Mouse (Mus musculus): Measurements from ENCODE around the gene Gm20683.
A peak's percentile ranks its signal among the peaks of the same experiment; 100 is the strongest.
"Not testable (repeated sequence)": the region's sequence is repeated elsewhere in the genome, so short reads cannot be mapped to it uniquely, and the experiment has no call there.

The Gm20683 gene

DNA sequence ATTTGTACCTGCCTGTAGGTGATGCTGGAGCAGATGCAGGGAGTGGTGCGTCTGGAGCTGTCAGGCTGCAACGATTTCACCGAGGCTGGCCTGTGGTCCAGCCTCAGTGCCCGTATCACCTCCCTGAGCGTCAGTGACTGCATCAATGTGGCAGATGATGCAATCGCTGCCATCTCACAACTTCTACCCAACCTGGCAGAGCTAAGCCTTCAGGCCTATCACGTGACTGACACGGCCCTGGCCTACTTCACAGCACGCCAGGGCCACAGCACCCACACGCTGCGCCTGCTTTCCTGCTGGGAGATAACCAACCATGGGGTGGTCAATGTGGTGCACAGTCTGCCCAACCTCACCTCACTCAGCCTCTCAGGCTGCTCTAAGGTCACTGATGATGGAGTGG lies 23.9 kb downstream of the Gm20683 start:
- no peaks in the 10 kb centered on the region for H3K36me3 ChIP-seq (ENCODE audit: control insufficient read depth, insufficient read depth, low read length, poor library complexity, severe bottlenecking)
- no peak for DNase-seq (ENCODE audit: low read depth, low spot score)
- H3K27me3 ChIP-seq (ENCODE audit: control insufficient read depth, insufficient read depth, low read length, poor library complexity, severe bottlenecking) = no peaks in the 10 kb centered on the region; the same call in 1 of the 2 replicates

DNA sequence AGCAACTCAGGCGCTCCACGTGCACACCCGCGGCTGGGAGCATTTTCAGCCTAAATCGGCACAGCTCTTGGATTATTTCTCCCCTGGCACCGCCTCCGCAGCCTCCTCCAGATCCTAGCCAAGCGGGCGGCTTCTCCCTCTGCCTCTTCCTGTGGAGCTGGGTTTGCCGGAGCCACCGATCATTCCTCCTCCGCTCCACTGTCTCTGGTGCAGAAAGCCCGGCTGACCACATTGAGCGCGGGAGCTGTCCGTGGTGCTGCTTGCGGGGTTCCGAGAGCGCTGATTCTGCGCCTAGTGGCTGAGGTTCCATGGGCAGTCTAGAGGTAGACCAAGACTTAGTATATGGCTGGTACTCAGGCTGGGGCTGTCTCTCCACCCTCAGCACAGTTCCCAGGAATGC lies 28.1 kb downstream of the Gm20683 start:
- Histone ChIP-seq H3K27me3 (ENCODE audit: control insufficient read depth, insufficient read depth, low read length, poor library complexity, severe bottlenecking) (no peaks in the 10 kb centered on the region; the same call in 1 of the 2 replicates), H3K36me3 (ENCODE audit: control insufficient read depth, insufficient read depth, low read length, poor library complexity, severe bottlenecking) (no peaks in the 10 kb centered on the region)
- DNase-seq (ENCODE audit: low read depth, low spot score) = peak; percentile 85

DNA sequence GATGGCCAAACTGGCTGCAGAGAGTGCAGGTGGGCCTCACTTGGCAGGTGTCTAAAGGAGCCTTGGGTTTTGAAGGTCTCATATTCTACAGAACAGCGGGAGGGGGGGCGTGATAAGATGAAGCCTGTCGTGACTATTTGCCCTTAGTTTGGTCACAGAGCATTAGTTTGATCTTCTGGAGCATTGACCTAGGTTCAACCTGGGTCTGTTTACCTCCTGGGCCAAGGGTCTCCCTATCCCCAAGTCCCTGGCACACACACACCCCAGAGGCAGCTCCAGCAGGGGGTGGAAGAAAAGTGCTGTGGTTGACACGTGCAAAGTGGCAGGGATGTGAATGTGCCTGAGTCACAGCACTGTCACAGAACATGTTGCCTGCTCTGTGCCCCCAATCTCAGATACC lies 30.7 kb downstream of the Gm20683 start:
- no peak for DNase-seq (ENCODE audit: low read depth, low spot score)
- H3K27me3 ChIP-seq (ENCODE audit: control insufficient read depth, insufficient read depth, low read length, poor library complexity, severe bottlenecking) = no peaks in the 10 kb centered on the region; the same call in 1 of the 2 replicates
- no peaks in the 10 kb centered on the region for H3K36me3 ChIP-seq (ENCODE audit: control insufficient read depth, insufficient read depth, low read length, poor library complexity, severe bottlenecking)

DNA sequence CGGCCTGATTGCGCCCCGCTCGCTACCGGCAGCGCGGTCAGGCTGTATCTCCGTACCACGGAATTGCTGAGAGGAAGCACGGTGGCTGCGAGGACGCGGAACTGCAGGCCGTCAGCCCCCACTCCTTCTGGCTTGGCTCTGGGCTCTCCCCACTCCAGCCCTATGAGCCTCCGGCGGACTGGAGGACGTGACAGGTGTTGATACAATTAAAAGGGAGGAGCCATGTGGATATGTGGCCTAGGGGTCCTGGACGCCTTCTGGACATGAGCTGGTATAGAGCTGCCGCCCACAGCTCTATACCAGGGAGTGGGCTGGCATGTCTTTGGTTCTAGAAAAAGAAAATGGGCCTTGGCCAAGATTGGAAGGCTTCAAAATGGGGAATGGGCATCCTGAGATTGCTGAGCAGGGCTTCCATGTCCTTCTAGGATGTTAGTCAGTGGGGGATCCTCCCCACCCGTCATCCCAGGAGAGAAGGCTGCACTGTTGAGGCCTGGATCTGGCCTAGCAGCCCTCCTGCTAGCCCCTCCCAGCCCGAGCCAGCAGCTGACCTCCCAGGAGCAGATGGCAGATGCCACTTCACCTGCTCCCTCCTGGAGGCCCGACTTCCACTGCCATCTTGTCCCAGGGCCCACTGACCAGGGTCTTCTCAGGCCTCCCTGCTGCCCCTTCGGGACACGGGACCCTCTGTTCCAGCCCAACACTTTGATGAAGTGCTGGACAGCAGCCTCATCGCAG lies 31.8 kb downstream of the Gm20683 start:
- no peaks in the 10 kb centered on the region for H3K36me3 ChIP-seq (ENCODE audit: control insufficient read depth, insufficient read depth, low read length, poor library complexity, severe bottlenecking)
- H3K27me3 ChIP-seq (ENCODE audit: control insufficient read depth, insufficient read depth, low read length, poor library complexity, severe bottlenecking) = no peaks in the 10 kb centered on the region; the same call in 1 of the 2 replicates
- DNase-seq (ENCODE audit: low read depth, low spot score) = no peak

DNA sequence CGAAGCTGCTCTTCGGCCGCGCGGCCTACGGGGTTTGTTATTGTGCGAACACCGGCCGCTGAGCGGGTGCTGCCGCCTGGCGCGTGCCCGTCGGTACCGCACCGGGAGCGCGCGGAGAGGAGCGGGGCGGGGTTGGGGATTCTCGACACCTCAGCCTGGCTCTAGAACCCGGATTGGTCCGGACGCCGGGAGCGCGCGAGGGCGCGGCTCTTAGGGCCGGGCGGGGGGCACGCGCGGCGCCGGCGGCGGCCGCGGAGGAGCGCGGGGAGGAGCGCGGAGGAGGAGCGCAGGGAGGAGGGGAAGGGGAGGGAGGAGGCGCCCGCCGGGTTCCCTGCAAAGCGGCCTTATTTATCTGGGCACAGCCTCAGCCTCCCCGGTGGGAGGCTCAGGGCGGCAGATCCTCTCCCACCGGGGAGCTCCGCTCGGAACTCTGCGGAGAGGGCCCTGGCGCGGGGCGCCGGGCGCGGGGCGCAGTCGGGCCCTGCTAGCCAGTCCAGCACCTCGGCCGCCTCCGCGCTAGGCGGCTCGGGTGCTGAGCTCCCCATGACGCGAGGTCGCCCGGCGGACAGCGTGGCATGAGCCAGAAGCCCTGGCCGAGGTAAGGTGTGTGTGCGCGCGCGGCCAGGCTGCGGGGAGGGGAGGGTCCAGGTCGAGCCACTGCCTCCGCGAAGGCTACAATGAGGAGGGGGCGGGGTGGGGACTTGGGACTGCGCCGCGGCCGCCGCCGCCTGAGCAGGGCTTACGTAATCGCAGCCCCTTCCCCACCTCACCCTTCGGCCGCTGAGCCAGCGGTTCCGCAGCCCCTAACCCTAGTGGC lies 32.6 kb downstream of the Gm20683 start, which contains the start of gene Fbxl16:
Gene Fbxl16 (plus strand): TSS at position 297 of the 817 bp plus-strand sequence.
- DNase-seq (ENCODE audit: low read depth, low spot score) = peak; percentile 28
- Histone ChIP-seq H3K27me3 (ENCODE audit: control insufficient read depth, insufficient read depth, low read length, poor library complexity, severe bottlenecking) (no peaks in the 10 kb centered on the region; the same call in 1 of the 2 replicates), H3K36me3 (ENCODE audit: control insufficient read depth, insufficient read depth, low read length, poor library complexity, severe bottlenecking) (no peaks in the 10 kb centered on the region)

DNA sequence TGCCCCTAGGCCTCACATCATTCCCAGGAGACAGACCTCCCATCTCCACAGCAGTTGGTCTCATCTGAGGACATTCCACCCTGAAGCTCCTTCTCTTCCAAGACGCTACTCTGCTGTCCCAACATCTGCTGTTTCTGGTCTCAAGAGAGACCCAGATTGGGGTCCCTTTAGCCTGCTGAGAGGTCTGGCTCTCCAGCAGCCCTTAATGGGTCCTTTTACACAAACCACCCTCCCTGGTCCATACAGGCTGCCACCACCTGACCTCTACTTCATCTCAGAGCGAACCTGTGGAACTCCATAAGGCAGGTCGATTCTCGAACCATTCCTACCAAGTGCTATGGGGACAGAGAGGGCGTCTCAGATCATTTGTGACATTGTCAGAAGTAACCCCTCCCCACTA lies 33.5 kb downstream of the Gm20683 start:
- no peak for DNase-seq (ENCODE audit: low read depth, low spot score)
- Histone ChIP-seq H3K27me3 (ENCODE audit: control insufficient read depth, insufficient read depth, low read length, poor library complexity, severe bottlenecking) (no peaks in the 10 kb centered on the region; the same call in 1 of the 2 replicates), H3K36me3 (ENCODE audit: control insufficient read depth, insufficient read depth, low read length, poor library complexity, severe bottlenecking) (no peaks in the 10 kb centered on the region)

DNA sequence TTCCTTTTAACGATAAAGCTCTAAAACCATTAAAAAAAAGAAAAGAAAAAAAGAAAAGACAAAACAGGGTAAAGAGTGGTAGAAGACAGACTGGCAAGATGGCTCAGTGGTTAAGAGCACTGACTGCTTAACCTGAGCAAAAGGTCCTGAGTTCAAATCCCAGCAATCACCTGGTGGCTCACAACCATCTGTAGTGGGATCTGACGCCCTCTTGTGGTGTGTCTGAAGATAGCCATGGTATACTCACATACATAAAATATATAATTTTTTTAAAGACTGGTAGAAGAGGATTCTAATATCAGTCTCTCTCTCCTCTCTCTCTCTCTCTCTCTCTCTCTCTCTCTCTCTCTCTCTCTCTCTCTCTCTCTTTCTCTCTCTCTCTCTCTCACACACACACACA lies 34.1 kb downstream of the Gm20683 start:
- H3K36me3 ChIP-seq (ENCODE audit: control insufficient read depth, insufficient read depth, low read length, poor library complexity, severe bottlenecking); DNase-seq (ENCODE audit: low read depth, low spot score); H3K27me3 ChIP-seq (ENCODE audit: control insufficient read depth, insufficient read depth, low read length, poor library complexity, severe bottlenecking): not testable (repeated sequence)

DNA sequence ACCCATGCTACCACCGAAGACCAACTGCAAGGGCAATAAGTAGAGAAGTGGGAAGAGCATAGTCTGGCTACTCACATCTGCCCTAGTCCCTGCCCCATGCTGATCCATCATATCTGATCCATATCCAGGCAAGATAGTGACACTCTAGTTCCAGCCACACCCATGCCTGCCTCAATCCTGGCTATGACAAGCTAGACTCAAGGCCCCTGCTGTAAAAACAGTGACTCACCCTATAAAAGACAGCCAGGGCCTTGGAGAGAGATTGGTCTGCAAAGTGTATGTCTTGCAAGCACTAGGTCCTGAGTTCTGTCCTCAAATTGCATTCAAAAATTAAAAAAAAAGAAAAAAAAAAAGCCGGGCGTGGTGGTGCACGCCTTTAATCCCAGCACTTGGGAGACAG lies 35.1 kb downstream of the Gm20683 start:
- Histone ChIP-seq H3K27me3 (ENCODE audit: control insufficient read depth, insufficient read depth, low read length, poor library complexity, severe bottlenecking) (no peaks in the 10 kb centered on the region; the same call in 1 of the 2 replicates), H3K36me3 (ENCODE audit: control insufficient read depth, insufficient read depth, low read length, poor library complexity, severe bottlenecking) (no peaks in the 10 kb centered on the region)
- no peak for DNase-seq (ENCODE audit: low read depth, low spot score)

DNA sequence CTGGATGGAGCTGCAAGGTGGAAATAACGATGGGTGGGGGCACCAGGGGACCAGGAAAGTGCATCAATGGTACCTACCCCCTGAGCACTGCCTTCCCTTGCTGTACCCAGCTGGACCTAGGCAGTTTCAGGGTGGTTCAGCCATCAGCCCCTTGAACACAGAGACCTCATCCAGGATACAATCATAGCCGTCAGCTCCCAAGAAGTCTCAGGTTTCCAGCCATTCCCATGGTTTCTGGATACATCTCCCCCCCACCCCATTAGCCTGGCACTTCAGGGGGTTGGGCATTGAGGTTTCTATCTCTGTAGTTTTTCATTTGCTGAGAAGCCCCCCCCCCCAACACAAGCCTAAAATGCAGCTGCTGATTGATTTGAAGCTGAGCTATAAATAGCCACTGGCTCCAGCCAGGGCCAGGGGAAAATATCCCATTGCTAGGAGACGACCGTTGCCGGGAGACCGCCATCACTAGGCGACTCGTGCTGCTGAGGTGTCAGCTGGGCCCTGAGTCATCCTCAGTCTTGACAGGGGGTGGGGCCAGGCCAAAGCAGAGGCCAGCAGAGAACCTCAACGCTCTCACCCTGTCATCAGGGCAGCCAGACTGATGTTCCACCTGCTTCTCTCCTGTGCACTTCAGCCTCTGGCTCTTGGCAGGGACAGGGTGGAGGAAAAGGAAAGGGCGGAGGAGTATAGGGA lies 38.6 kb downstream of the Gm20683 start:
- no peak for DNase-seq (ENCODE audit: low read depth, low spot score)
- H3K27me3 ChIP-seq (ENCODE audit: control insufficient read depth, insufficient read depth, low read length, poor library complexity, severe bottlenecking) = no peaks in the 10 kb centered on the region
- H3K36me3 ChIP-seq (ENCODE audit: control insufficient read depth, insufficient read depth, low read length, poor library complexity, severe bottlenecking) = no peaks in the 10 kb centered on the region

DNA sequence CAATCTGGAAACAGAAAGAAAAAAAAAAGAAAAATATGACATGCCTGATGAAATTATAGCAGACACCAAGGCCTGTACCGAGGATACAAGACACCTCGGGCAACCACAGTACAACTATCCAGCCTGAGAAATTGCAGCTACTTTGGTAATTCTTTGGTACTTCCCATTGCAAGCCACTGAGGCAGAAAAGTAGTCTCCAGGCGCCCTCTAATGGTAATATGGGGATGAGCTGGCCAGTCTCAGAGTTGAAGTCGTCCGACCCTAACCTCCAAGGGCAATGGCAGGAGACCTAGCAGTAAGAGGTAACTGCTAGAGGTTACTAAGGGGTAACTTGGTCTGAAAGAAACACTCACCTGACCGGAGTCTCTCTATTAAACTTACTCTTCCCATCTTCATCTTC lies 40.5 kb downstream of the Gm20683 start:
- peak; percentile 89 for DNase-seq (ENCODE audit: low read depth, low spot score)
- no peaks in the 10 kb centered on the region for H3K36me3 ChIP-seq (ENCODE audit: control insufficient read depth, insufficient read depth, low read length, poor library complexity, severe bottlenecking)
- H3K27me3 ChIP-seq (ENCODE audit: control insufficient read depth, insufficient read depth, low read length, poor library complexity, severe bottlenecking) = no peaks in the 10 kb centered on the region

DNA sequence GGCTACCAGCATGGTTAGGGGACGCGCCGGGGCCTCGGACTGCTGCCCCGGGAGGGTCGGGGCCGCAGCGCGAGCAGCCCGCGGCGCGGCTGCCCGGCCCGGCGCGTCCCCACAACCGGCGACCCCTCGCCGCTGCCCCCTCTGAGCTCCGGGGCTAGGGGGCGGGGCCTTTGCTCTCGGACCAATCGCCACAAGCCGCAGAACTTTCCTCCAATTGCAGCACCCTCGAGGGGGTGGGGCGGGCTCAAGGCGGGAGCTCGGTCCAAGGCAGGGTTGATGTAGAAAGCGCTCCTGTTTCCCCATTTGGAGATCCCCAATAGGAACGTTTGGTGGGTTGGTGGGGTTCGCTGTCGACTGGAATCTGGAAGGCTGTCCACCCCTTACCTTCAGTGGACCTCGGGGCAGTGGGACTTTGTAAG lies 44.6 kb downstream of the Gm20683 start, which contains the start of gene Metrn:
Gene Metrn (minus strand): TSS at position 186 of the 419 bp plus-strand sequence.
- no peaks in the 10 kb centered on the region for H3K27me3 ChIP-seq (ENCODE audit: control insufficient read depth, insufficient read depth, low read length, poor library complexity, severe bottlenecking)
- no peaks in the 10 kb centered on the region for H3K36me3 ChIP-seq (ENCODE audit: control insufficient read depth, insufficient read depth, low read length, poor library complexity, severe bottlenecking)
- peak; percentile 81 for DNase-seq (ENCODE audit: low read depth, low spot score)

DNA sequence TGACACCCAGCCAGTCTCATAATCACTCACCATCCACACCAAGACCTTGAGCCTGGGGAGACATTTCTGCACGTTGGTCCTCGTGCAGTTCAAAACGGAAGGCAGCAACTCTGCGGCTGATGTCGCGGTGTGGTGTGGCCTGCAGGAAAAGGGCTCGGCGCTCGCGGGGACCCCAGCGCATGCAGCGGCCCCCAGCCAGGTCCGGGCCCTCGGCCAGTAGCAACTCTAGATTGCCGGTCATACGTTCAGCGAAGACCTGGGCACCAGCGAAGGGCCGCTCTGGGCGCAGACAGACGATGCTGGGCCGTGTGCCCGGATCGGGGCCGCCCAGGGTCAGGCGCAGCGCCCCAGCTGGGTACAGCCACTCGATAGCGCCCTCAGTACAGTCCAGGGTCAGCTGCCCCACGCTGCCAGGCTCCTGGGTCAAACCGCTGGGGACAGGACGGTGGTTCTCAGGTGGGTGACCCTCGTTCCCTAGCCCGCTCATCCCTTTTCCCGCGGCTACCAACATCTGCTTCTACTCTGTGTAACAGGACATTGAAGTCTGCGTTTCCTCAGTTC lies 45.3 kb downstream of the Gm20683 start:
- H3K36me3 ChIP-seq (ENCODE audit: control insufficient read depth, insufficient read depth, low read length, poor library complexity, severe bottlenecking) = no peaks in the 10 kb centered on the region
- H3K27me3 ChIP-seq (ENCODE audit: control insufficient read depth, insufficient read depth, low read length, poor library complexity, severe bottlenecking) = no peaks in the 10 kb centered on the region
- no peak for DNase-seq (ENCODE audit: low read depth, low spot score)

DNA sequence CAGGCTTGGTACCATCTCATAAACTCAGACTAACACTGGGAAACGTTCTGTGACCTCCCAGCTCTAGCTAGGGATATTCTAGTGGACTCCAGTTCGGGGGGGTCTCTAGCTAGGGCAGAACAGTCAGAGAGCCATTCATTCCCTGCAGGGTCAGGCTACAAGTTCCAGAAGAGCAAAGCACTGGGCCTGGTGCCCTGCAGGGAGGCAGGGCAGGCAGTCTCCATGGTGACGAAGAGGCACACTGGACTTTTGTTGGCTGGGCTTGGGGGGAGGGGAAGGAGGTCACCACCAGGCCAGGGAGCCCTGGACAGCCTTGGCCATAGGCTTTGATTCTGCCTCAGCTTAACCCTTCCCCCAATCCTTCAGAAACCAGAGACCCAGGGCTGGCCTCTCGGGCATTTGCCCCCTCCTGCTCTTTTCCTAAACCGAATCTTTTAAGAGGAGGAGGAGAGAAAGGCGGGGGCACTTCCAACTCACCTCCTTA lies 45.9 kb downstream of the Gm20683 start, which contains the start of gene AC134908.4:
Gene AC134908.4 (minus strand): TSS at position 51 of the 484 bp plus-strand sequence.
- no peak for DNase-seq (ENCODE audit: low read depth, low spot score)
- Histone ChIP-seq H3K36me3 (ENCODE audit: control insufficient read depth, insufficient read depth, low read length, poor library complexity, severe bottlenecking) (no peaks in the 10 kb centered on the region), H3K27me3 (ENCODE audit: control insufficient read depth, insufficient read depth, low read length, poor library complexity, severe bottlenecking) (no peaks in the 10 kb centered on the region)

DNA sequence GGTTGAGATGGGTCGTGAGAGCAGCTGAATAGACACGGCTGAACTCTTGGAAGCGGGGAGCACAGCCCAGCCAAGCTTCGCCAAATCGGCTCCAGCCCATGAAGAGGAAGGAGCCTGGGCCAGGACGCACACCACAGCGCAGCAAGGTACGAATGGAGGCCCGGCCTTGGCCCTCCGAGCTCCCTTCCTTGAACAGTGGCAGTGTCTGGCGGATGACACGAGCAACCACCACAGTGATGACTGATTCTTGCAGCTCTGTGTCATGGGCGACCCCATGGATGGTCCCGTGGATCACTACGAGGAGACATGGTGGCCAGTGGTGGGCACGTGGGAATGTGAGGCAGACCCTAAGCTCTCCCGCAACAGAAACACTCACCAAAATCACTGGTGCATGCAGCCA lies 46.6 kb downstream of the Gm20683 start:
- Histone ChIP-seq H3K36me3 (ENCODE audit: control insufficient read depth, insufficient read depth, low read length, poor library complexity, severe bottlenecking) (no peaks in the 10 kb centered on the region), H3K27me3 (ENCODE audit: control insufficient read depth, insufficient read depth, low read length, poor library complexity, severe bottlenecking) (no peaks in the 10 kb centered on the region)
- no peak for DNase-seq (ENCODE audit: low read depth, low spot score)

Data from splenic B cell, adult 2 months (primary cell).